Mouse (Mus musculus): Measurements from ENCODE around the gene Csnk2b.
"Not testable (repeated sequence)": the region's sequence is repeated elsewhere in the genome, so short reads cannot be mapped to it uniquely, and the experiment has no call there.

The Csnk2b gene

DNA sequence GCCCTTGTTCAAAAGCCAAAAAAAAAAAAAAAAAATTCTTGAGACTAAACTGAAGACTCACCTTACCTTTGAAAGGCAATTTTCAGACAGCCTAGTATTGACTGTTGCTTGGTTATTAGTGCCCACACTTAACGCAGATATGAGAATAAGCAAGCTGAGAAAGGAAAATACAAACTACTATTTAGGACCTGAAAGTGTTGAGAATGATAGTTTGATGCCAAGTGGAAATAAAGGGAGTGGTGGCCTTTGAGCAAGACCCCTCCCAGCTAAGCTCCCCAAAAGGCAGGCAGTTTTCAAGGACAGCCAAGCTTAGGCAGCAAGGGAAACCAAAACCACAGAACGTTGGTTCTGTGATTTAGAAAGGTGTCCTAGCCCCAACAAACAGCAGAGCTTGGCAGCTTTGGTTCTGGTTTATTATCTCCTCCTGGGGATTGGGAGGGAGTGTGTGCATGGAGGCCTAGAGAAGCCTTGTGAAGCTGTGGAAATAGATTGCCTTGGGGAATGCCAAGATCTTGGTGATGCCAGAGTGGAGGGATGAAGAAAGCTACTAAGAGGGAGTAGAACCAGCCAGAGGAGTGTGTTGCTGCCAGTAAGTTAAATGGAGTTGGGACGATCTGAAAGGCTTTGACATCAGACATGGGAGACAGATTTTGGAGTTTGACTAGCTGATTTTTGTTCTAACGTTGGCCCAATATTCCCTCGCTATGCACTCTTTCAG lies 26.2 kb upstream of the Csnk2b start:
- no peak for DNase-seq

DNA sequence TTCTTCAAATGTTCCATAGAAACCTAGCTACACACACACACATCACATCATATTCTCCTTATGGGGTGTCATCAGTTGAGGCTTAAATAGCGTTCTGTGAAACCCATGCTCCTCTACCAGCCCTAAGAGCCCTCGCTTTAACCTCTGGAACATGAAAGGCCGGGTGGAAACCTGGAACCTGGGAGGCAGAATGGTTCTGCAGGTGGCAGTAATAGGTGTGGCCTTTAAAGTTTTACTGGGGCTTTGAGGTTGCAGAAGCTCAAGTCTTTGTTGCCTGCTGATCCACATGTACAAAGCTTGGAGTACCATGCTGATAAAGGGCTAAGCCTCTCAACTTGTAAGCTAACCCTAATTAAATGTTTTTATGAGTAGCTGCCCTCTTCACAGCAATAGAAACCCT lies 25.5 kb upstream of the Csnk2b start:
- no peak for DNase-seq

DNA sequence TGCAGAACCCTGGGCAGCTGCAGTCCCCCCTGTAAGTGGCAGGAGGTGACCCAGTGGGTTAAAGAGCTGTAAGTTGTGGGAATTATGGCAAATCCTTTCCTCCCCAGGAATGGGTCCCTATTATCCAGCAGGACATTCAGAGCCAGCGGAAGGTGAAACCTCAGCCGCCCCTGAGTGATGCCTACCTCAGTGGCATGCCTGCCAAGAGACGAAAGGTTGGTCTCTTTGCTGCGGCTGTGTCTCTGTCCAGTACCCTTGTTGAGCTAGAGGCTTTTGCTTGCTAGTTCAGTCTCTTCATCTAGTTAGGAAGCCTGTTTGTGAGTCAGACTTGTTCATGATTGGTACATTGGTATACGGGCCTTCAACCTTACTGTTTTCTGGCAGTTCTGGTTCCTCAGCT lies 24.3 kb upstream of the Csnk2b start:
- DNase-seq: no peak

DNA sequence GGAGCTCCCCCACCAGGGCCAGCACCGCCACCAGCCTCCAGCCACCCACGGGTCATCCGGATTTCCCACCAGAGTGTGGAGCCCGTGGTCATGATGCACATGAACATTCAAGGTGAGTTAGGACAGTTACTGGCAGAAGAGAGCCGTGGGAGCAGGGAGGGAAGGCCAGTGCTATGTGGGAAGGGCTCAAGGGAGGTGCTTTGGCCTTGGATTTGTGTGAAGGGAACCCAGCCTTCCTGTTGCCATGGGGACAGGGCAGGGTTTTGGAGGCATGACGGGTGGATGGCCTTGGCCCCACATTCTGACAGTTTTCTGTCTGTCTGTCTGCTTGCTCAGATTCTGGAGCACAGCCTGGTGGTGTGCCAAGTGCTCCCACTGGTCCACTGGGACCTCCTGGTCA lies 20.1 kb upstream of the Csnk2b start:
- DNase-seq: no peak

DNA sequence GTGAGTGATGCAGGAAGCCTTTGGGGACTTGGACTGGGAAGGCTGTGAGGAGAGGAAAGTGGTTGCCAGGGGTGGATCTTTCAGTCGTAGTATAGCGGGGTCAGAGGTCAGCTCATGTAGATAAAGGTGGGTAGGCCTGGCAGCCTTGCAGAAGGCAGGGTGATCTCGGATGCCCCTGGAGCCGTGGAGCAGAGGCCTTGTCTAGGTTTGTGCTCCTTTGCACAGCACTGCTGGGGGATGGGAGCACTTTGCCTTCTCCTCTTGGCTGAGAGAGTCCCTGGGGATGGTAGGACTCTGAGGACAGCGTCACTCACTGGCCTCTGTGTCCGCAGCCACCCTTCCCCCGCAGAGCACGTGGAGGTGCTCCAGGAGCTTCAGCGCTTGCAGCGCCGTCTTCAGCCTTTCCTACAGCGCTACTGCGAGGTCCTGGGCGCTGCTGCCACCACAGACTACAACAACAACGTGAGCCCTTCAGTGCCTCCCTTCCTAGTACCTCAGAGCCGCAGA lies 18.7 kb upstream of the Csnk2b start:
- no peak for DNase-seq

DNA sequence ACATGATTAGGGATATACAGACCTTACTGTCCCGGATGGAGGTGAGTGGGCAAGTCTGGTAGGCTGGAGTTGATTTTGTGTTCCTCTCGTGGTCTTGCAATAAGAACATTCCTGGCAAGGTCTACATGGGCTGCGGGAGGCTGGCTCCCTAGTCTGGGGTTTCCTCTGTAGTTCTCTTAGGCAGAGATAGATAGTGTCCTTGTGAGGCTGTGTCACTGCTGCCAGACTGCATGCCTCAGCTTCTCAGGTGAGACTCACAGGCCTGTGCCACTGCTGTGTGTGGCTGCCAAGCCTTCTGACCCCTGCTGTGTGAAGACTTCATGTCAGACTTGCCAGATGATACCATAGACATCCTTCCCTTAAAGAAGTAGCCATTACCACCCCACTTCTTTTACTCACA lies 17.4 kb upstream of the Csnk2b start:
- no peak for DNase-seq

DNA sequence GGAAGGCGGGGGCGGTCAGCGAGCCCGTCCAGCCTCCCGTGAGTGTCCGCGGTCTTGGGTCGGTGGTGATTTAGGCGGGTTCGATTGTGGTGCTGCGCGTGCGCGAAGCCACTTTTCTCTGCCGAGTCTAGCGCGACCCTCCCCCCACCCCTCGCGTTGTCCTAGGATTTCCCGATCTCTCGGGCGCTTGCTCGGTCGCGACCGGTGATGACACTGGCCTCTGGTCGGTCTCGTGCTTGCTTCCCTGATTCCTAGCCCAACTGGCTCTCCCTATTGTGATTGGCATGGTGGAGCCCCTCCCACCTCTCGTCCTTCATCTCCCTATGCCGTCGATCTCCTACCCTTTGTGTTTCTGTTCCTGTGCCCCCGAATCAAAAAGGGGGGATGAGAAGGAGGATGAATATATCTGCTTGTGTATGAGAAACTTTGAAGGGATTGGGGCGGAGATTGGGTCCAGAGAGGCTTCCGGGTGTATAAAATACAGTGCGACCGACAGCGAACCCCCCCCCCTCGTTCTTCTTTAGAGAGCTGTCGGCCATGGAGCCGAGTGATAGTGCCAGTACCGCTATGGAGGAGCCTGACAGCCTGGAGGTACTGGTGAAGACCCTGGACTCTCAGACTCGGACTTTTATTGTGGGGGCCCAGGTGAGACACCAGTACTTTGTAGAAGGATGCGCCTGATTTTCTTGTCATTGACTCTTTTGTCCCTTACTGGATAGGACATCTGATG lies 13.9 kb upstream of the Csnk2b start:
- no peak for DNase-seq

DNA sequence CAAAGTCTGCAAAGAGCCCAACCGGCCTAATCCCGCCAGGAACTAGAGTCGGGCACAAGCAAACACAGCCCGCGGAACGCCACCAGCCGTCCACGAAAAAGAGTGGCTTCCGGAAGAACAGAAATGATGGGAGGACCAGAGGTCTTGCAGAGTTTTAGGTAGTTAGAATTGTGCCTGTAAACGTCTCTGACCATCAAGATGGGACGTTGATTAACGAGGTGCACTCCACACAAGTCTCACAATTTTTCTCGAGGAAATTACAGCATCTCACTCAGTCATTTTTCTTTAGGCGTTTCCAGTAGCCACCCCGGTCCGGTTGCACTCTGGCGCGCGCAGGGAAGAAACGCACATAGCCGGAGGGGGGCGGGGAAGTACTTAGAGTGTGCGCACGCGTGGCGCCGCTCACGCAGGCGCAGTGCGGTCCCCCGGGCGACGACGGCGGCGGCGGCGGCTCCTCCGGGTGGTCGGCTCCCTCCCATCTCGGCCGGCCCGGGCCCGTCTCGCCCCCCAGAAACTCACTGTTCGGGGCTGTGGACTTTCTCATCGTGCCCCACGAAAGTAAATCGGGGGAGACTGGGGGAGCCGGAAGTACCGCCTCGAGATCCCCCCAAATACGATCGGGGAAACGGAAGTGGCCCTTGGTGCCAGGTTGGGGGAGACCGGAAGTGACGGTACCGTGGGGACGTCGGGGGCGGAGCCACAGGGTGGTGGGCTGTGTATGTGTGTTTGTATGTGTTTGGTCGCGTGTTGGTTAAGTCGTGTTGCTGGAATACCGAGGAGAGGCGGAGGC lies 13.1 kb upstream of the Csnk2b start, which contains the start of gene Bag6:
TSS of gene Bag6 (plus strand) at position 378 of the 790 bp plus-strand sequence.
- DNase-seq: peak; percentile 95

DNA sequence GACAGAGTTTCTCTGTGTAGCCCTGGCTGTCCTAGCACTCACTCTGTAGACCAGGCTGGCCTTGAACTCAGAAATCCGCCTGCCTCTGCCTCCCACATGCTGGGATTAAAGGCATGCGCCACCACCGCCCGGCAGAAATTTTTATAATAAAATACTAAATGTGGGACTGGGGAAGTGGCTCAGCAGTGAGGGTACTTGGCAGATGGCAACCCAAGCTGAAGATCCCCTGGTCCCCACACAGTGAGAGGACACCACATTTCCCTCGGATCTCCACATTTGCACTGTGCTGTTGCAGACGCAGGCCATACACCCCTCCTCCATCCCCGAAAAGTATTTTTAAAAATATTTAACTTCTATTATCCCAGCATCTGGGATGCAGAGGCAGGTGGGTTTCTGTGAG lies 11.7 kb upstream of the Csnk2b start:
- DNase-seq: no peak

DNA sequence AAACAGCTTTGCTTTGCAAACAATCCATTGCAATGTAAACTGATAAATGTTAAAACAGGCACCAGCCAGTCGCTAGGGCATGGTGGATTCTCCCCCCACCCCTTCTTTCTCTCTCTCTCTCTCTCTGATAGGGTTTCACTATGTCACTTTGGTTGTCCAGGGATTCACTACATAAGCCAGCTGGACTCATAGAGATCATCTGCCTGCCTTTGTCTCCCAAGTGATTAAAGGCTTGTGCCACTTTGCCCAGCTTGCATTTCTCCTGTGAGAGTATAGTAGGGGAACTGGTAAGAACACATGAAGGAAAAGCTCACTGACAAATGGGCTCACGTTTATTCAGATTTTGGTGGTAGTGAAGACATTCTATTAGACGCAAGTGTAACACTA lies 10.3 kb upstream of the Csnk2b start:
- DNase-seq: no peak

DNA sequence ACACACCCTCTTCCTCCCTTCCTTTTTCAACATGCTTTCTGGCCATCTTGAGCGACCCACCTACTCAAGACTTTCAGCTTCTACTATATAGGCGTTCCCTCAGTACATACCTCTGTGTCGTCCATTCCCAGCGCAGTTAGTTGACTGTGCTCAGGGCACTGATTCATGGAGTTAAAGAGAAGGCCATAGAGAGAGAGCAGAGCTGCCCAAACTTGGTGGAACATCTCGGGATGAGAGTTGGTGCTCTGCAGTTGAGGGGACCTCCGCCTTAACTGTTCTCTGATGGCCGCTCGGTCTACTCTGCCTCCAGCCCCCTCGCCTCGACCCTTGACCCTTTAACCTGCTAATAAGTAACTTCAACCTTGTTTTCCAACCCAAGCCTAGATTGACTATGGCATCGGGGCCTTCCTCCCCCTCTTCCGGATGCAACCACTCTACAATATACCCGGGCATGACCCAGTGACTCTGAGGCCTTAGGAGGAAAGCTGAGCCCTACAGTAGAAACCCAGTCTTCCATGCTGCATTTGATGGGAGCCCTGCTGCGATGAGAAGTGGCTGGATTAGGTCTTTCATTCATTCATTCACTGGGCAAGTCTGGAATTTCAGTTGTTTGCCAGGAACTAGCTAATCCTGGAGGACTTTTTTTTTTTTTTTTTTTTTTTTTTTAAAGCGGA lies 9.8 kb upstream of the Csnk2b start, which contains the start of gene Apom:
TSS of gene Apom (minus strand) at position 551 of the 674 bp plus-strand sequence.
- no peak for DNase-seq

DNA sequence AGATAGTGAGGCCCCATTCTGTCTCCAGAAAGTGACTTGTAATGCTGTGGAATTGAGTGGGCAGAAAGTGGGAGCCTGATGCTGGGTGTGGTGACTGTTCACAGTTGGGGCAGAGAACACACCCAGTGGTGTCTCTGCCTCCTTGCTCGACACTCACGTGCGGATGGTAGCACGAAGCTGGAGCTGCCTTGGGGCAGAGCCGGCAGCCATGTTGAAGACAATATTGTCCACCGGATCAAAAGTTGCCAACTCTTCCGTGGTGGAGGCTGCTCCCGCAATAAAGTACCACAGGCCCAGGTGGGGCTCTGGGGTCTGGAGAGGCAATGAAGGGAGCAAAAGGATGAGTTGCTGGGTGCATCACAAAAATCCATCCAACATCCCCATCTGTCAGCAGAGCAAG lies 9.2 kb upstream of the Csnk2b start:
- DNase-seq: no peak

DNA sequence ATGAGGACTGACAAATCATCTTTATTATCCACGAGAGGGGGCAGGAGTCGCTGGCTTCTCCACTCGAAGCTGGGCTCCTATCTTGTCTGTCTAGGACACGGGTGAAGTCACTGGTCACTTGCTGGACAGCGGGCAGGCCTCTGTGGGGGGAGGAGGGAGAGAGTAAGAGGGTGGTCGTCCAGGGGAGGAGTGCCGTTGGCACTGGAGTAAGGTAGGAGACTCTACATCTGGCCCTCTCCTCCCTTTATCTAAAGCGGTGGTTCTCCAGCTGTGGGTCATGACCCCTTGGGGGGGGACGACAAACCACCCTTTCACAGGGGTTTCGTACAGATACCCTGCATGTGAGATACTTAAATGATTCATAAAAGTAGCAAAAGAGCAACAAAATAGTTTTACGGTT lies 7.1 kb upstream of the Csnk2b start:
- no peak for DNase-seq

DNA sequence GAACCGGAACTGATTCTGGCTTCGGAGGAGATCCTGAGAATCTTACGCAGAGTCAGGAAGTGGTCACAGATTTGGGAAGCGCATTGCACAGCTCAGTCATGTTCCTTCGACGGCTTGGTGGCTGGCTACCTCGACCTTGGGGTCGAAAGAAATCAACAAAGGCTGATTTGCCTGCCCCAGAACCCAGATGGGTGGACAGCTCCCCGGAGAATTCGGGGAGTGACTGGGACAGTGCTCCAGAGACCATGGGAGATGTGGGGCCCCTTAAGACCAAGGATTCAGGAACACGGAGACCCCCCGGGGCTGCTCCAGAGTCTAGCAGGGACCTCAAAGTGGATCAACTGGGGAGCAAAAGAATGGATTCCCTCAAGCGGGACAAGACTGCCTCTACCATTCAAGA lies 5.2 kb upstream of the Csnk2b start:
- DNase-seq: no peak

DNA sequence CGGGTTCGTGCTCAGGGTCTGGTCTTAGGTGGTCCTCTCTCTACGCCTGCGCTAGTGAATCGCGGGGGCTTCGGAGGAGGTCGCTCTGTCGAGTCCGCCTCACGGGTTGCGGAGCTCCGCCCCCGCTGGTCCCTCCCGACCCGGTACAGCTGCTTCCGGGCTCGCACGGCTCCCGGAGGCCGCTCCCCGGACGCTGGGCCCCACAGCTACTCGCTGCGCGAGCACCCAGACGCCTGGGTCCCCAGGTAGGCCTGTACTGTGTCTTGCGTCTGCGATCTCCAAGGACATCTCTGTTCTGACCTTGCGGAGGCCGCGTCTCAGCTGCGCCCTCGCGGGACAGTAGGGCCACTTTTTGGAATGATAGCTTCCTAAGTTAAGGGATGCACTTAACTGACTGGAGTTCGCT lies 4.4 kb upstream of the Csnk2b start, which contains the start of gene D17H6S53E:
TSS of gene D17H6S53E (plus strand) at position 168 of the 406 bp plus-strand sequence.
- DNase-seq: peak; percentile 92

DNA sequence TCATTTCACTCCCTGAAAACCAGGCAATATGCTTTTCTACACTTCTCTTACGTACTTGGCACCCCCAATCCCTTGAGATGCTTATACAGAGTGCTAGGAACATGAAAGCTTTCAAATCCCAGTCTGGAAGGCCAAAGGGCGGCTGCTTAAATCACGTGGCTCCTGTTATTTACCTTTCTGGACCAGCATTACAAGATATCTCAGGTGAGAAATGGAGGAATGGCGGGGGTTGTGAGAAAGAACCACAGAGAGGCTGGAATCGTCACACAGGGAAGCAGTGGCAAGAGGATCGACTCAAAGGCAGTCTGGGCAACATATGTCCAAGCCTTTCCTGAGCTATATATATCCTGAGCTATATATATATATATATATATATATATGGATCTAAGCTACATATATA lies 3.7 kb upstream of the Csnk2b start:
- DNase-seq: no peak

DNA sequence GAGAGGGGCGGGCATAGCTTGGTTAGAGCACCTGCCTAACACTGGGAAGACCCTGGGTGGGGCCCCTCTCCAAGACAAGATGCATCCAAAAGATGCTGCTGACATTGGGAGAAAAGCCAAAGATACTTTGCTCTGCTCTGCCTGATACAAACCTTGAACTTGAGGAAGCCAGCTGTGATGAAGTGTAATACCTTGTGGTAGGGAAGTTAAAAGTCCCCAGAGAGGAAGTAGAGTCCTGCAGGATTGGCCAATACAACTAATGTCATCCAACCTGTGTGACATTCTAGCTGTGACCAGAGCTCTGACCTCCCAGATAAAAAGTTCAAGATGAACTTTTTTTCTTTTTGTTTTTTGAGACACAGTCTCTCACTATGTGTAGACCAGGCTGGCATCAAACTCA lies 3.2 kb upstream of the Csnk2b start:
- no peak for DNase-seq

DNA sequence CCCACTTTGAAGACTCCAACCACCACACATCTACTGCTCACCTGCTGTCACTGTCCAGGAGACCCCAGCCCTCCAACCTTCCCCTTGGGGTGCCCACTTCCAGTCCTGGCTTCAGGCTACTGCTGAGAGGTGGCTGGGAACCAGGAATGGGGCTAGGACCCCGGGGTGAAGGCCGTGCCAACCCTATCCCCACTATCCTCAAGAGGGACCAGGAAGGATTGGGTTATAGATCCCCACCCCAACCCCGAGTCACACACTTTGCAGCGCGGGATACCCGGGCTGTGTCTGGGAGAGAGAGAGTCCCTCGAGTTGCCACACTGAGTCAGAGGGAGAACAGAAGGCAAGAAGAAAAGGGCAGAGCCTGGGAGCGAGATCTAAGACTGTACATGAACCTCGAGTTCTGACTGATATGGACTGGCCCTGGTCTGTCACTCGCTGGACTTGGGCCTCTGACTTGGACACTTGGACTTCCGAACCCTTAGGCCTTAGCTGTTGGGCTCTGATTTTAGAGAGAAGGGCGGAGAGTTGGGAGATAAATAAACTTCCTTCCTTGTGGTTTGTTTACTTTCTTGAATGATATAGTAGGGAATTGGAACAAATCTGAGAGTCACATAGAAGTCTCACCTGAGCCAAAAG lies 2.5 kb upstream of the Csnk2b start:
- not testable (repeated sequence) for DNase-seq

DNA sequence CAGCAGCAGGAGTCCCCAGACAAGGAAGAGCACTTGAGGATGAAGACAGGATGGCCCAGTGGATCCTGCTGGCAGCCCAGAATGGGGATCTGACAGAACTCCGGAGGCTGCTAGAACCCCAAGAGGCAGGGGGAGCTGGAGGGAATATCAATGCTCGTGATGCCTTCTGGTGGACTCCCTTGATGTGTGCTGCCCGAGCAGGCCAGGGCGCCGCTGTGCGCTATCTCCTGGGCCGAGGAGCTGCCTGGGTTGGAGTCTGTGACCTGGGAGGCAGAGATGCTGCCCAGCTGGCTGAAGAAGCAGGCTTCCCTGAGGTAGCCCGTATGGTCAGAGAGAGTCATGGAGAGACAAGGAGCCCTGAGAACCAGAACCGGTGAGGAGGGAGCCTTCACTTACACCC lies 1.4 kb upstream of the Csnk2b start:
- not testable (repeated sequence) for DNase-seq

DNA sequence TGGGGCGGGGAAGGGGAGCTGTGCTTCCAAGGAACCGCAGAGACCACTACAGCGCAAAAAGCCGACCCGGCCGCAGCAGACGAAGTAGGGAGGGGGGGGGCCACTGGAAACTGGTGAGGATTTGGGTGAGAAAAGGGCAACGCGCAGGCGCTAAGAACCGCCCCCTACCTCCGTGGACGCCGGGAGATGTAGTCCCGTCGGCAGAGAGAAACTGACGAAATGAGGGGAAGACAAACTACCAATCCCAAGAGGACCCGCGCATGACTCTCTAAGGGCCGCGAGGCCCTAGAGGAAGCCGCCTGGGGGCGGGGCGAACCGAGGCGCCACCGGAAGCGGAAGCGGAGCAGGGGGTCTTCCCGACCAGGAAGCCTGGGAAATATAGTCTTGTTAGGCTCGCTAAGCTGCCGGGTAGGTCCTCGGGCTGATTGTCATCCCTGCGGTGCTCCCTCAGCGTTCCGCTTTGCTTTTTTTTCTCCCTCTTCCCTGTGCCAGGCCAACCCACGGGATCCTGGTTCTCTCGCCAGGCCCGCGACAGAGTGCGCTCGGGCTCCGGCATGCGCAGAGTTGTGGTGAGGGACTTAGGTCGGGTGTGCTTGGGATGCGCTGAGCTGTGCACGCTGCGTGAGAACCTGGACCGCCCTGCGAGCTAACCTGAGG lies 582 bp downstream of the Csnk2b start, which contains the start of gene Gpank1:
TSS of gene Gpank1 (plus strand) at position 313 of the 657 bp plus-strand sequence.
- DNase-seq: peak; percentile 99

DNA sequence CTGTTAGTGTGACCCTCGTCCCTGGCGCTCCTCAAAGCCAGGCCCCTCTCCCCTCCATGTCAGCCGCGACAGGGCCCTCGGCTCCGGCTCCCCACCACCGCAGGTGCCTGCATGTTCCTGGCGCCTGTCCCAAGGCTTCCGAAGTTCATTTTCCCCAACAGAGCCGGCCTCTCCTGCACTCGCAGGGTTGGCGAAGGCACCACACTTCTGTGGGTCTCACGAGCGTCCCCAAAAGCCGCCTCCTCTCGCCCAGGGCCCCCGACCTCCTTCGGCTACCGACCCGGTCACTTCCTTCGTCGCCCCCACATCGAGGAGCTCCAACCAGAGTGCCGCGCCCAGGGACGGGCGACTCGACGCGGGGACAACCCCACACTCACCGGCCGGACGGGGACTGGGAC lies 1.1 kb downstream of the Csnk2b start:
- no peak for DNase-seq

Measured in thymus, postnatal 14 days (tissue).